Mouse (Mus musculus) layer of hippocampus, adult 9-10 months (tissue): ENCODE measurements around the gene Eml1.

Experiments used
- DNase-seq: peaks from one replicate; pipeline ENCODE4 v3.0.0; 2022; ENCODE audit warnings: low spot score

Eml1 gene

DNA sequence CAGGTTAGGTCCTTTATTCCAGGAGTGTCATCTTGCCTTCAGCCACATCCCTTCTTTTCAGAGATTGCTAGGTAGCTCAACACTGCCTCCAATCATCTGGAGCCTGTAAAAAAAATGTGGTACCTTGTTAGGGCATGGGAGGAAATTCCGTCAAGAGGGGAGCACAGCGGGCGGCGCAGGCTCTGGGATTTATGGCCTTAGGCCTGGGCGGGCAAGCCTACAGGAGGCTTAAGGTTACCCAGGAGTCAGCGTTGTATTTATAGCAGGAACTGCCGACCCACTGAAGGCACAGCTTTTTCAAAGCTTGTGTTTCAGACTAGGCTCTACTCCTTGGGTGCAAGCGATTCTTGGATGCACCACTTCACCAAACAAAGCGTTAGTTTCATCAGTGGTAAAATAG is 2.9 kb downstream of the Eml1 start:
- DNase-seq, result no peak

DNA sequence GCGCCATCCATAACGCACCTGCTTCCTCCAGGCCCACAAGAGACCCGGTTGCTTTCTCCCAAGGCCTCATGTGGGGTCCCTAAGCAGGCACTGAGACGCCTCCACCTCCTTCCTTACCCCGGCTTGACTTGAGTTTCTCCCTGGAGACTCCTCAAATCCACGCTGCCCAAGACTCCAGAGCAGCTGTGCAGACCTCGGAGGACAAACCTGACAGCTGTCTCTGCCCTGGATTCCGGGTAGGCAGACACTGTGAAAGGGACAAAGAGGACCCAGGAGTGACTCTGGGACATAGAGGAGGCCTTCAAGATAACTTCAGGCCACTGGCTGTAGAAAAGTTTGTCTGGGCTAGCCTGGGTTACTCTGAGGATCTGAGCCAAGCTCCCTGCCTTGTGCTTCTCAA is 3.9 kb downstream of the Eml1 start:
- DNase-seq, result no peak

DNA sequence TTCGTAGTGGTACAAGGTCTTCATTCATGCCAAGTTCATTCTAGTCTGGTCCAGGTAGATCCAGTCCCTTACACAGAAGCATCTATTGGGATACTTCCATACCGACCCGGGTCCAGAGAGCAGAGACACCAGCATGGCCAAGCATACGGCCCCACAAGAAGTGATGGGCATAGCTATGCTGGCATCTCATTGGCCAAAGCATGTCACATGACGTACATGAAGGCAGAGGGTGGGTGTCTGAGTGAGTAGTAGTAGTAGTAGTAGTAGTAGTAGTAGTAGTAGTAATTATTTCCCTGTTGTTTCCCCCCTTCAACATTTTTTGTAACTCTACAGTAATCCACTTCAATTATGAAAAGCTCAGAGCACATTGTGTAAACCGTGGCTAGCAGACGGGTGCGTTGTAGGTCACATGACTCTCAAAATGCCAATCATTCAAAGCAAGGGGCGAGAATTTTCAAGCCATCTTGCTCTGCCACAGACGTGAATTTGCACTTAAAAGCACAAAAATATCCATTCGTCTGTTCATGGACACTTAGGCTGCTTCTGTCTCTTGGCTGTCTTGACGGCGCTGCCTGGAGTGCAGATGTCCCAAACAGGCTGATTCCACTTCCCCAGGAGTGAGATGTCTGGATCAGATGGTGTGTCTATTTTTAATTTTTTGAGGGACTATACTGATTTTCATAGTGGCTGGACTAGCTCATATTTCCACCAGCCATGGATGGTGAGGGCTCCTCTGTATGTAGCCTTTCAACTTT is 7.8 kb downstream of the Eml1 start:
- DNase-seq, result no peak

DNA sequence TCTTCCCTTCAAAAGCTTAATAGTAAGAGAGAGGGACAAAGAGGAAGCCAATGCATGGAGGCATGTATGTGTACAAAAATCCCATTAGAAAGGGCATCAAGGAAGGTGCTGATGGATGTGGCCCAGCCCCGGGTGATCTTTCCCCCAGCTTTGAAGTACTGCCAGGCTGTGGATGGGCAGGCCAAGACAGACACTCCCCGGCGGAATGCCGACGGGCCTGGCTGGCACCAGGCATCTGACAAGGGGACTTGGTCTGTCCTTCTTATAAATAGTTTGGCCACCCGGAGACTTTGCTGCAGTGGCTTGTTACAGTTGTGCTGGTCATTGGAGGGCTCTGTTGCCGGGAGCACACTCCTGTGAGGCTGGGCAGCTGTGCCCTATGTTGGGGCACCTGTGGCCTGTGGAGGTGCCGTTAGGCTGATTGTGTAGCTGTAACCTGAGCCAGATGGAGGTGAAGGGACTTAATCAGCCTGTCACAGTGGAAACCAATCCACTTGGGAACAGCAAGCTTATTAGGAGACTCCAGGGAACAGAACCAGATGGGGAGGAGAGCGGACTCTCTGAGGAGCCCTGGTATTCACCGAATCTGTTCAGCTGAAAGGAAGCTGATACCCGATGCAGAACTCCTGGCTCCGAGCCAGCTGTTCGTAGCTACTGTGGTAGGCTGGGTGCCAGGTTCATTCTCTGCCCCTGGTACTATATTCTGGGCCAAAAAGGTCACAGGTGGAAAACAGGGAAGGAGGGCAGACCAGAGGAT is 15.9 kb downstream of the Eml1 start:
- DNase-seq, result no peak

DNA sequence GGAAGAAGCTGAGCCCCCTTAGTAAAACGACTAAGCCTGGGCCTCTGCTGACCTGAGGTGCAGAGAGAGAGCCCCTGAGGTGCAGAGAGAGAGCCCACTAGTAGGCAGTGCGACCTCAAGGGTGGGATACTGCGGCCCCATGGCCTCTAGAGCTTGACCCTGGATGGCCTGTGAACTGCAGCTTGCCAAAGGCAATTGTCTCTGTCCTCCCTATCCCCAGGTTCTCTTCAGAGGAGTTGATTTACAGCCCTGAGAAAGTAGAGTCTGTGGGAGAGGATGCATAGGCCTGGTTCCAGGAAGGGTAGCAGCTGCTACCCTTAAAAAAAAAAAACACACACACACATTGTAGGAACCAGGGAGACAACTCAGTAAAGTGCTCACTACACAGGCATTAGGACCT is 19.0 kb downstream of the Eml1 start:
- DNase-seq, result no peak

DNA sequence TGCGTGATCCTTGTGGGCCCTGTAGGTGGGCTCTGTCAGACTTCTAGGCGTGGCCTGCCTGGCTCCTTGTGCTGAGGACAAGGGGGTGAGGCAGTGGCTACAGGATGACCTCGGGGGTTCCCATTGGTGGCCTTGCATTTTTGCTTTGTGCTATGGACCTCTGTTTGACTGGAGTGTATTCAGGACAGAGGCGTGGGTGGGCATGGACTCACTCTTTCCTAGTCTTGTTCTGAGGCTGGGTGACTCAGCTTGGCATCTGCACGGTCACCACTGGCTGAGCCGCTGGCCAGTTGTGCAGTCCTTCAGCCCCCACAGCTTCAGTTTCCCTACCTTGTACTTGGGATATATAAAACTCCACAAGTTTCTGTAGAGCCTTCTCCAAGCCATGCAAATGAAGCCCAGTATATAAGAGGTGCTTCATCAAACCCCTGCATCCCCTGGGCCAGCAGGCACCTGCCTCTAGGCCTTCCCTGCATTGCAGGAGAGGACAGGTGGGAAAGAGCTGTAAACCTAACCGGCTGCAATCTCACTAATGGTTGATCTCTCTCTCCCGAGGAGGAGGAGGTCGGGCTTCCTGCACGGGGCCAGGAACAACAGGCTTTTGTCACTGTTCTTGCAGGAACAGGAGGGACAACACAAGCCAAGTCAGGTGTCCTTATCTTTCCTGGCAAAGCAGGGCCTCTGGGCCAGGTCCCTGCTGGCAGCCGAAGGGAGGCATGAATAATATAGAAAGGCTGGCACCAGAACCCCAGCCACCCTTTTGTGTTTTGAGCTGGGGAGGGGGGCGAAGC is 21.7 kb downstream of the Eml1 start:
- DNase-seq, result no peak

DNA sequence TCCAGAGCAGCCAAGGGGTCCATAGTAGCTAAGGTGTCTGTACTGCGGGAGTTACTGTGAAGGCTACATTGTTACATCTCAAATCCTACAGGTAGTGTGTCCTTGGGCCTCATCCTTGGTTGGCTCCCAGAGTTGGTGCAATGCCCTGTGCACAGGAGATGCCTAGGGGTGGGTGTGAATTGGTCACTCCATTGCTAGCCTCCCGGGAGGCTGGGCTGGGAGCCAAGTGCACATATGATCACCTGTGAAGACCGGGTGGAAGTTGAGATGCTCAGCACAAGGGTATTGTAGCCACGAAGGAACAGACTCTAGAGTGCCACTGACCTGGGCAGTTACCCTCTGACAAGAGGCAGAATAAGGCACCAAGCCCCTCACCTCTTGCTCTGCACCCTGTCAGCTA is 22.3 kb downstream of the Eml1 start:
- DNase-seq, result no peak

DNA sequence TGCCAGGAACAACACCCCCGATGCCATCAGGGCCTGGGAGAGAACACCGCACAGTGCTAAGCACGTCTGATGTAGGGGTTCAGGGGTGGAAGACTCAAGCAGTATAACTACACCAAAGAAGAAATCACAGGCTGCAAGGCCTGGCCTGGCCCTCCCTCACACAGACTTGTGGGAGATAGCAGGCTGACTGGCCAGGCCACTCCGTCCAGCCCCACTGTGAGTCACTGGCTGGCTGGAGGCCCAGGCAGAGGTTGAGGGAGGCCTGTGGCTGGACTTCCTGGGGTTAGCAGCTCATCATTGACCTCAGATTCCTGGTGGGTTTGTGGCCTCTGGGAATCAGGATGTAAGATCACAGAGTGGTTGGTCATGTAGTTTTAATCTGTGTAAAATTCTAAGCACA is 22.9 kb downstream of the Eml1 start:
- no peak for DNase-seq

DNA sequence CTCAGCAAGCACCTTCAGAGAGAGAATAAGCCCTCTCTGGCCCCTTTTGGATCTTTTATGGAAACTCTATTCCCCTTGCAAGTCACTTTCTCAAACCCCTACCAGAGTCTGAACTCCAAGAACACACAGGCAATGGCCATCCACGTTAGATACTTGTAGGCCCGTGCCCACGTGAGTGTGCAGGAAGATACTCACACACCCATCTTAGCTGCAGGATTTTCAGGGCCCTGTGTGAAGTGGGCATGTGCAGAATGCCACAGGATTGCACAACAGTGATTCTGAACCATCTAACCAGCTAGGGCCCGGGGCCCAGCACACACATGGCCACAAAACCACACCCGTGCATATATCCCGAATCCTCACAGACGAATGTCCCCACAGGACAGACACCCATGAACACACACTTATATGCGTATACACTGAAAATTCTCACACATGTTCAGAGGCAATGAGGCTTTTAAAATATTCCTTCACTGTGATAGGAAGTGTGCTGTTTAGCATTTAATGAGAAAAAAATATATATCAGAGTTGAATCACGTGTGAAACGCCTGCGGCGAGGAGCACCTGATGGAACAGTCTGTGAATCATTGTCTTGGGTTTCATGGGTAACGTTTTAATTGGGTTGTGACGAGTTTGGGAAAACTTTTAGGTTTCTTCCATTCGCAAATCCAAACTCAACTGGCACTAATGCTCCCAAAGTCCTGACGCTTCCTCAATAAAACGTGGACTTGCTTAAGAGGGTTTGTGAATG is 24.0 kb downstream of the Eml1 start:
- no peak for DNase-seq

DNA sequence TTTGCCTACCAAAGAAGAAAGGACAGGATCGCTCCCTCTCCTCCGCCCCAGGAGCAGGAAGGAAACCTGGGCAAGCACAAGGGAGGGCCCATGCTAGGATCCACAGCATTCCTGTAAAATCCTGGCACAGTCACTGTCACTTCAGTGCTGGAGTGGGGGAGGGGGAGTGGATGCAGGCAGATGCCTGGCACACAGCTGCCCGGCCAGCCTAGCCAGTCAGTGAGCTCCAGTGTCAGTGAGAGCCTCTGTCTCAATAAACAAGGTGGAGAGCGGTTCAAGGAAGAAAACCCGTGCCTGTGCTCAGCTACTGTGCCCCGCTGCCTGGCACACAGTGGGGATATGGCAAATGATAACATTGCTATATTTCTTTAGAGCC is 24.5 kb downstream of the Eml1 start:
- DNase-seq, result no peak

DNA sequence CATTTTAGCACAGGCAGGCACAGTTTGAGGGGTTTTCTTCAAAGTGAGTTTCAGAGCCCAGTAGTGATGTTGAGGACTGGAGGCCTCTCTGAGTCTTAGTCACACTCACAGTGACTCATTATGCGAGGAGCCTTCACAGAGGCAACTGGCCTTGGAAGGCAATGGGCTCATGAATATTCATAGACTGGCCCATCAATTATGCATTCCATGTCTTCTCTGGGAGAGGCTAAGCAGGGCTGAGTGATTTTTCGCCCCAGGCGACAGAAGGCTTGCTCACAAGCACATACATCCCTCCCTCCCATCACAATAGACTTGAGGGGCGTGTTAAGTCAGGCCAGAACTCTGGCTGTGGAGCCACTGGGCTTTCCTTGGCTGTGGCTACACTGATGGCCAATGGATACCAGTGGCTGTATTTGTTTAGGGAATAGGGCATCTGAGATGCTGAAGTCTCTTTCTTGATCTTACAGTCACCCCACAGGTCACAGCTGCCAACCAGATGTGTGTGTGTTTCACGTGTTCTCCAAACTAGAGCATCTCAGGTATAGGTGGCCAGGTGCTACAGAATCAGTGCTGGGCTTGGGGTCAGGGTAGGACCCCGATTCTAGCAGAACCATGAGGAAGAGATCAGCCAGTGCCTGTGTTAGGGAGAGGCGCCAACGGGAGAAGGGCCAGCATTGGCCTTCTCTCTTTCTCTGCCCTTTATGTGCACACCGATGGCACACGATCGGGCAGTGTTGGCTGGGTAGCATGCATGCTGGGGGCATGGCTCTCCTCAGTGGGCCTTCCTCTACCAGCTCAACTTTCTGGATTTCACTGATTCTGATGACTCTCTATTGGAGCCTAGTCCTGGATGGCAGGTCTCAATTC is 25.6 kb downstream of the Eml1 start:
- peak; percentile 38 for DNase-seq

DNA sequence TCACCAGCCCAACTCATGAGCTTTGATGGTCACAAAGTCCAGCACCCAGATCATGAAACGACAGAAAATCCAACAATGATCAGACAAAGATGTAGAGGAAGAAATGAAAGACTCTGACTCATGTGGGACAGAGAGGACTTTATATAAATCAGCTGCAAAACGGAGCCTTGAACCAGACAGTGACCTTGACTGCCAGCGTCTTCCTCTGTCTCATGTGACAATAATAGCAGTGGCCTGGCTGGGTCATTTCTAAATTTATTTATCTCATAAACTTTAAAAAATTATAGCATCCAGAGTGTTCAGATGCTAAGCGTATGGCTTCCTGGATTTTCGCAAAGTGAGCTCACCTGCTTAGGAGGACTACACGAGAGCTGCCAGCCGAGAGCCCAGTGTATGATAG is 27.9 kb downstream of the Eml1 start:
- no peak for DNase-seq

DNA sequence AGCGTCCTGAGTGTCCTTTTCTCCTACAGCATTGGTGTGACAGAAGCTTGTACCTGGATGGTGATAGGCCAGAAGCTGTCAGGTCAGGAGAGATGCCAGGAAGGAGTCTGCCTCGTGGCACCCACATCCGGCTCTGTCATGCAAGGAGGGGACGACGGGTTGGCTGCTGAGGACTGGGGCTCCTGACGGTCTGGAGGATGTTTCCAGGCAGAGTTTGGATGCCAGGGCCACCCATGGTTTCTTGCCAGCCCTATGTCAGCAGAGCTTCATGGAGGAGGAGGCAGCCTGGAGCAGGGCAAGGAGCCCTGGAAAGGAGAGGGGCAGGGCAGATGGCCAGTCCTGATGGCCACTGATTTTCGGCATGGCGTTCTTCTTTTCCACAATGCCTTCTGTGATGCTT is 28.4 kb downstream of the Eml1 start:
- no peak for DNase-seq

DNA sequence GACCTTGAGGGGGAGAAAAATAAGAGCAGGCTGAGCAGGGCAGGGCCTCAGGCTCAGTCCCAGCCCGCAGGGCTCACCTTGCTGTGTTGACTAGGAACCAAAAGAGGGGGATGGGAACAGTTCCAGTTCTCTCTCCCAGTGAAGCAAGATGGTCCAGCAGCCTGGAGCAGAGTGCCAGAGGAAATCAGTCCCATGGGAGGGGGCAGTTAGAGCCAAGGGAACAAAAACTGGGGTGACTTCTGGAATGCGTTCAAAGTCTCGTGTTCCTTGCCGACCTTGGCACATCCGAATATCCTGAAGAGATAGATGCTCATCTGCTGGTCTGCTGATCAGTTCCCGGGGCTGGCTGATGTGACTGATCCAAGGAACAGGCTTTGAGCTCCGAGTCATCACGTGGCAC is 30.2 kb downstream of the Eml1 start:
- DNase-seq, result no peak

DNA sequence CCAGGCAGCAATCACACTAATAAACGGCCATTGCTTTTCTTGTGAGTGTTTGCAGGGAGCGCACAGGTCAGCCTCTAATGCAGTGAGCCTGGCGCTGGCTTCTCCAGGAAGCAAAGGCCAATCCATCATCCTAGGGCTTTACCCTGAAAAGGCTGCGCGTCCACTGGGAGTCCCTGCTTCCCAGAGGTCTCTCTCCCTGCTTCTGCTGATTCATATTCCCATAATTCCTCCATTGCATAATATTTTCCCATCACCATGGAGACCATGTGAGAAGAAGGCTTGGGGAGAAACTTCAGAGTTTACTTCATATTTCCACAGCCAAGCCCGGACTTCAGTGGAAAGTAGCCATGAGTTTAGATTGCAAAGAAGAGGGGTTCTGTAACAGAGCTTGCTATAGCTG is 33.2 kb downstream of the Eml1 start:
- no peak for DNase-seq

DNA sequence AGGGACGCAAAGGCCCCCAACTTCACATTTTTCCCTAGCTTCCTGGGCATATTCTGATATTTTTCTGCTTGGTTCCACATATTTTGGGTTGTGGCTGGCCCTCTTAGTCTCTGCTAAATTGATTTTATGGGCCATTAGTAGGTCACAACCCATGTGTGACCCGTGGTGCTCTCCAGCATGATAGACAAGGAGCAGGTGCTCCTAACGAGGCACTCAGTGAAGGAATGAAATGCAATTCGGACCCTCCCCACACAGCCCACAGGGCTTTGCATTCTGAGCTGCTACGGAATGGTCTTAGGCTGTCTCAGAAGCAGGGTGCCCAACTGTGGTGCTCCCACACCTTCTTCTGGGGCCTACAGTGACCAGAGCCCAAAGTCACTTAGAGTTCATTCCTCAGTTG is 38.3 kb downstream of the Eml1 start:
- DNase-seq, result no peak

DNA sequence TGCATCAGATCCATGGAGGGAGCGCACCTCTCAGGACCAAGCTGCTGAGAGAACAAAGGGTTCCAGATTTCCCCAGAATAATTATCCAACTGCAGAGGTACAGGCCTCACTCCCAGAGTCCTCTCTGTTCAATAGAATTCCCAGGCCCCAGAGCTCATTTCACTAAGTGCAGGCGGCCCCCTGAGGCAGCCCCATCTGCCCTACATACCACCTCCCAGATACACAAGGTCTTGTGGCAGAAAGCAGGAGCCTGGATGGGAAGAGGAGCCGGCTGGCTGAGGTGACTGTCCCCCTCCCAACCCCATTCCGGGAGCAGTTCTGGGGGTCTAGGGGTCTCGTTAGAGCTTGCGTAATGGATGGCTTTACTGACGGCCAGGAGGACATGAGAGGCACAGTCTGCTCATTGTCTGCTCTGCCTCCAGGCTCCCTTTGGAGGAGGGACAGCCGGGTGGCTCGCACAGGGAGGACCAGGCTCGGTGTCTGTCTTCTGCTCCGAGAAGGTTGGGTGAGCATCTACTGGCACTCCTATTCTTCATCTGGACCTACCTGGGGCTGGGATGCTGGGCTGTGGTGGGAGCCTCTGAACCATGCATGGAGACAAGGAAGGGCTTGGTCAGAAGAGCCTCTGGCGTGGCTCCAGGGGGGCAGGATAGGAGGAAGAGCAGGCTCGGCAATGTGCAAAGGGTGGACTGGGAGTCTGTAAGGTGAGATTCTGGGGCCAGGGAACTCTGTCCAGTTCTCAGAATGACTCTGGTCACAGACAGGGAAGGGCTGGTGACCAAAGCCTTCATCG is 39.9 kb downstream of the Eml1 start:
- no peak for DNase-seq

DNA sequence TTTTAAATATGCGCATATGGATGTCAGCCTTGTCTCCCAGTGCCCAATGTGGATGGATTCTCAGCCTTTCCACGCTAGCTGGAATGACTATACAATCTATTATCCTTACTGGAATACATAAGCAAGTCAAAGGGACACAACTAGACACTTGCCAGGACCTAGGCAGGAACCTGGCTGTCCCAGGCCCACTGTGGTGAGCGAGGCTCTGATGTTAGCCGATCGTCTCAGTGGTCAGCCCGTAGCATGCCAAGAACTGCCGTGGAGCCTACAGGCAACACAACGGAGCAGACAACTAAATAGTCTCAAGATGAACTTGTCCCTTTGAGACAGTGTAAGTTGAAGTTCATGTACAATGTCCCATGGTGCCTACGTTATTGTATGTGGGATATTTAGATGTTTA is 44.2 kb downstream of the Eml1 start:
- DNase-seq, result no peak

DNA sequence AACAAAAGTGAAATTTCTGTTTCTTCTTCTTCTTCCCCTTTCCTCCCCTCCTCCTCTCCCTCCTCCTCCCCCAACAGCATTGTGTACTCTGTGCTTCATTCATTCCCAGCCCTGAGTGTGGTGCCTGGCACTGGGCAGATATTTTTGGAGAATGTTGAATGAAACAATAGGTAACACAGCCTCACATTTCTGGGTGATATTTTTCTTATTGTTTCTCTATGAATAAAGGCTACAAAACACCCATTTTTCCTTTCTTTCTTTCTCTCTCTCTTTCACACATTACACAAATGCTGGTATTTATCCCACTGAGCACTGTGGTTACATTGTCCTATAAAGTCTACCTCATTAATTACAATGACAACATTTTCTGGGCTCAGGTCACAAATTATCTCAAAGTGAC is 48.8 kb downstream of the Eml1 start:
- DNase-seq, result no peak

DNA sequence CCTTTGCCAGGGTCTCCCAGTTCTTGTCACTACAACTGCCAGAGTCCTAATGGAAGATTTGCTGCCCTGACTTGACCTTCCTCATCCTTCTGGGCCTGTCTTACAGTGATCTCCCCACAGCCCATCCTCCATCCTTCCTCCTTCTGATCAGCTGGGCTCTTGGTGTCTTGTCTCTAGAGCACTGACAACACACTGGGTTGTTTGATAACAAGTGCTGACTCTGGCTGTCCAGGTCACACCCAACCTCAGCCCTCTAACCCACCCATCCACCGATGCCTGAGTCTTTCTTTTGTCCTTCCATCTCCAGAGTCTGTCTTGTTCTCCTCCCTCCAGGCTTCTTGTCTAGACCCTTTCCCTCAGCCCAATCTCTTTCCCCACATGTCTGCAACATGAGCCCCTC is 50.7 kb downstream of the Eml1 start:
- DNase-seq, result no peak

DNA sequence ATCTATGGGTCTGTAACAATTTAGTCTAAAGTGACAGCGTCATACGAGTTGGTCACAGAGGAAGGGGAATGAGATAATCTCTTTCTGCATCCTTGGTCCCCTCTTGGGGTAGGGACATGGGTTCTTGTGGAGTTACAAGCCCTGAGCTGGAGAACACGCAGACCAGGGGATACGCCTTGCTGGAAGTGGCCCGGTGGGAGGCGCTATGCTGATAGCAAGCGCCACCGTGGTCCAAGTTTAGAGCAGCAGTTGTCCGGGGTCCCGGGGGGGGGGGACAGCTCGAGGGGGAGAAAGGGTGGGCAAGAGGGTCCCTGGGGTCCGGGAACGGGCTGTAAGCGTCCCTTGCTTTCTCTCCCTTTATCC is 51.7 kb downstream of the Eml1 start:
- DNase-seq, result no peak
